Mouse (Mus musculus): Measurements from ENCODE around the gene Tmem35b. TPM values are rescaled to one million over a fixed set of nuclear protein-coding genes. Genes with fewer than 3 reads are reported as not detected.
A peak's percentile ranks its signal among the peaks of the same experiment; 100 is the strongest.
"Not testable (repeated sequence)": the region's sequence is repeated elsewhere in the genome, so short reads cannot be mapped to it uniquely, and the experiment has no call there.

The Tmem35b gene
- 1 to 10 TPM; 3.3 to 4.9 TPM for total RNA-seq (2021)

DNA sequence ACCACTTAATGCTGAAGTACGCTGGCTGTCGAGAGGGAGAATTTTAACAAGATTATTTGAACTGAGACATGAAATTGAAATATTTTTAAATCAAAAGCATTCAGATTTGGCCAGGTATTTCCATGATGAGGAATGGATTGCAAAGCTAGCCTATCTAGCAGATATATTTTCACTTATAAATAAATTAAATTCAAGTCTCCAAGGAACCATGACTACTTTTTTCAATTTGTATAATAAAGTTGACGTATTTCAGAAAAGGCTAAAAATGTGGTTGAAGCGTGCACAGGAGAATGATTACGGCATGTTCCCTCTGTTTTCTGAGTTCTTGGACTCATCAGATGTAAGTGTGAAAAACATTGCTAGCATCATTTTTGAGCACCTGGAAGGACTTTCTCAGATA lies at the start of gene Tmem35b:
Gene Tmem35b (plus strand): TSS at position 301 of the 400 bp plus-strand sequence.
- DNase-seq (ENCODE audit: extremely low spot score in 1 of 2, low spot score in 1 of 2): no peak

DNA sequence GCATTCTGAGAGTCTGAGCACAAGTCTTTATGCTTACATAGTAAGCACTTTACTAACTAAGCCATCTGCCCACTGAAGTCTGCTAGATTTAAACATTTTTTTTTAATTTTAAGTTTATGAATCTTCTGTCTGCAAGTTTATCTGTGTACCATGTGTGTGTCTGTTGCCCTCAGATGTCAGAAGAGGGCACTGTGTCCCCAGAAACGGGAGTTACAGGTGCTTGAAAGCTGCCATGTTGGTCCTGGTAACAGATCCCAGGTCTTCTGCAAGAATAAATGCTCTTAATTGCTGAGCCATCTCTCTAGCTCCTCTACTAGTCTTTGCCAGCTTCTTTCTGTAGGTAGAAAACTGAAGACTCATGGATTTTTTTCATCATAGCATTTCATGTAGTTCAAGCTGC lies 48.6 kb upstream of the Tmem35b start:
- DNase-seq (ENCODE audit: extremely low spot score in 1 of 2, low spot score in 1 of 2): no peak

DNA sequence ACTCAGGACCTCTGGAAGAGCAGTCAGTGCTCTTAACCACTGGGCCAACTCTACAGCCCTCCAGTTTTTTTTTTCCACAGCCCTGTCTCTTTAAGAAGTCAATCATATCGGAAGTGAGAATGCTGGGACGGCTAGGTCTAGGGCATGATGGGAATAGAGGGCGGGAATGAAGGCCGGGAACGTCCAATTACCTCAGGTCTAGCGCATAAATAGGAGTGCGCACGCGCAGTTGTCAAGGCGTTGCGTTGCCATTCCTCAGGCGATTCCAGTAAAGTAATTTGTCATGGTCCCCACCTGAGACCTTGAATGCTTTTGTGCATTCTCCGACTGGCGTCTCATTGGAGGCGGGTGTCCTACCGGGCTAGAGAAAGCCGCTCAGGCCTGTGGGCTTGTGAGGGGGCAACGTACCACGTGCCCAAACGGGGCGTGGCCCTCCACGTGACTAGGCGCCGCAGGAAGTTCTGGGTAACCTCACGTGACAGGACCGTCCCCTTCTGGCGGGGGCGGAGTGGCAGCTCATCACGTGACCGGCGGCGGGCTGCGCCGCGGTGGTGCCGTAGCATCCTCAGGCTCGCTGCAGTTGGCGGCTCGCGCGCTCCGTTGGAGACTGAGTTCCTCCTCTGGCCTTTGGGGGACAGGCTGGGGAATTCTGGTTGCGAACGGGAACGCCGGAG lies 46.5 kb upstream of the Tmem35b start, which contains the start of gene Zmym6:
Gene Zmym6 (plus strand): TSS at position 509 of the 674 bp plus-strand sequence.
- peak; percentile 84 to 95 for DNase-seq (ENCODE audit: extremely low spot score in 1 of 2, low spot score in 1 of 2)

GRCm38 (mm10) chr4:127080806-127081205 lies 42.7 kb upstream of the Tmem35b start:
- DNase-seq (ENCODE audit: extremely low spot score in 1 of 2, low spot score in 1 of 2): no peak

- DNase-seq (ENCODE audit: extremely low spot score in 1 of 2, low spot score in 1 of 2): no peak
Observed at GRCm38 (mm10) chr4:127083131-127083530, 40.4 kb upstream of the Tmem35b start.

- DNase-seq (ENCODE audit: extremely low spot score in 1 of 2, low spot score in 1 of 2): no peak
Observed at GRCm38 (mm10) chr4:127085761-127086160, 37.7 kb upstream of the Tmem35b start.

- no peak for DNase-seq (ENCODE audit: extremely low spot score in 1 of 2, low spot score in 1 of 2)
Observed at GRCm38 (mm10) chr4:127091188-127091587, 32.3 kb upstream of the Tmem35b start.

DNA sequence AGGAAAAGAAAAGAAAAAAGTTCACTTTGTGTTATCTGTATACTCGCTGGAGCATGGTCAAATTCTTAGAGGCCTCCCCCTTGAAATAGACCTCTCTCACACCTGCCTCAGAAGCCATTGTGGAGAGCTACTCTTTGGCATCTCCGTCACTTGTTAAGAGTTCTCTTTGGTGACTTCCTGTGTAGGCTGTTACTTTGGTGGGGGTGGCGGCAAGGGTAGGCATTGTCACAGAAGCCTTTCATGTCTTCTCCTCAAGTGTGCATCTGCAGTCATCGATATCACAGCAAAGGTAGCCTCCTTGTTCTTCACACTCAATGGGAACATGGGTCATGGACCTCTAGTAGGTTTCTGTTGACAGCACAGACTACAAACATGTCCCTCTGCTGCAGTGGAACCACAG lies 28.4 kb upstream of the Tmem35b start:
- no peak for DNase-seq (ENCODE audit: extremely low spot score in 1 of 2, low spot score in 1 of 2)

GRCm38 (mm10) chr4:127099552-127099951 lies 23.9 kb upstream of the Tmem35b start:
- not testable (repeated sequence) for DNase-seq (ENCODE audit: extremely low spot score in 1 of 2, low spot score in 1 of 2)

- DNase-seq (ENCODE audit: extremely low spot score in 1 of 2, low spot score in 1 of 2): no peak
Observed at GRCm38 (mm10) chr4:127107566-127107965, 15.9 kb upstream of the Tmem35b start.

GRCm38 (mm10) chr4:127110570-127110969 lies 12.9 kb upstream of the Tmem35b start:
- DNase-seq (ENCODE audit: extremely low spot score in 1 of 2, low spot score in 1 of 2): no peak

DNA sequence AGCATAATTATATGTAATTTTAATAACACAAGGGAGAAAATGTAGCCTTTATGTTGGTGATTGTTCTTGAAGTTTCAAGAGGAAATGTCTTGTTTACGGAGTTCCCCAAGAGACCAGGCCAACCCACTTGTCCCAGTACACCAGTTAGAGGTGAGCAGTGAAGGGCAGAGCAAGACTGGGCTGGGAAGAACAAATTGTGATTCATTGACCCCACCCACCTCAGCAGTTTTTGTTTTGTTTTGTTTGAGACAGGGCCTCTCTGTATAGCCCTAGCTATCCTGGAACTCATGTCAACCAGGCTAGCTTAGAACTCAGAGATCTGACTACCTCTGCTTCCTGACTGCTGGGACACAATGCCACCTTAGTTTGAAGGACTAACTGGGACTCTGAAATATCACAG lies 840 bp downstream of the Tmem35b start:
- no peak for DNase-seq (ENCODE audit: extremely low spot score in 1 of 2, low spot score in 1 of 2)

DNA sequence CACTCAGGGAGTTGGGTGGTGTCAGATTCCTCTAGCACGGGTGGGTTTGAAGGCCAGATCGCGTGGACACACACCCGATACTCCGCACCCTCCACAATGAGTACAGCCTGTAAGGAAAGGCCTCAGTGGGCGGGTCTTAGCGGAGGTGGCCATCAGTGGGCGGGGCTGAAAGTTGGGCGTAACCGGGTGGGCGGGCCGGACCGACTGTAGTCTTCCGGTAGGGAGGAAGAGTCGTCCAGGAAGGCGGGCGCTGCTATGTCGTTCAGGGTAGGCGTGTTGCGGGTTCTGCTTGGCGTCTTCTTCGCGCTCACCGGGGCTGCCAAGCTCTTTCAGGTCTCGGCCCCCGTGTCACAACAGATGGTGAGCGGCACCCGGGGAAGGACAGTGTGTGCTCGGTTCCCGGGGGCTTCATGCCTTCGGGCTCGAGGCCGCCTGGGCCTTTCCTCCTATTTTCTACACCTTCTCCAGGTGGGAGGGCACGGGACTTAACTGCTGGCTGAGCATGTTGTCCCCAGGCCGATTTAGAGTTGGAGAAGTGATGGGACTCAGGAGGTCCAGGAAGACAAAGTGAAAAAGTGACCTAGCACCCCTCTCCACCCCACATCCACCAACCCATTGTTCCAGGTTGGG lies 2.5 kb downstream of the Tmem35b start:
- peak; percentile 25 to 51 for DNase-seq (ENCODE audit: extremely low spot score in 1 of 2, low spot score in 1 of 2)

GRCm38 (mm10) chr4:127134687-127135086 lies 11.2 kb downstream of the Tmem35b start:
- no peak for DNase-seq (ENCODE audit: extremely low spot score in 1 of 2, low spot score in 1 of 2)

- no peak for DNase-seq (ENCODE audit: extremely low spot score in 1 of 2, low spot score in 1 of 2)
Observed at GRCm38 (mm10) chr4:127137591-127137990, 14.1 kb downstream of the Tmem35b start.

GRCm38 (mm10) chr4:127138486-127138885 lies 15.0 kb downstream of the Tmem35b start:
- no peak for DNase-seq (ENCODE audit: extremely low spot score in 1 of 2, low spot score in 1 of 2)

DNA sequence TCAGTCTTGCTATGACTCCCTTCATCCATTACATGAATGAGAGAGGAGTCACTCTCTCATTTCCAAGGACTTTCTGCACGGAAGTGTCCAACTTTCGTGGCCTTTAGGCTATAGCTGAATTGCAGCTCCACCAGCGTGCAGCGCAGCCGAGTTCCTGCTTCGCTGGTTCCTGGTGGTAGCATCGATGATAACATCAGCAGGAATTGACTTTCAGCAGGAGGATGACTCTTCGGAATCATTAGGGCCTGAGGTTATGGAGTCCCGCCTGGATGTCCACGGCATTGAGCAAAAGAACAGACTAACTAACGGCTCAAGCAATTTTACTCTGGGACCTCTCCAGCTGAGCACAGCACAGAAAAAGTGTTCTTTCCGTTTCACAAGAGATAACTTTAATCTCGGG lies 26.5 kb downstream of the Tmem35b start:
- DNase-seq (ENCODE audit: extremely low spot score in 1 of 2, low spot score in 1 of 2): no peak

GRCm38 (mm10) chr4:127153345-127153744 lies 29.9 kb downstream of the Tmem35b start:
- no peak for DNase-seq (ENCODE audit: extremely low spot score in 1 of 2, low spot score in 1 of 2)

DNA sequence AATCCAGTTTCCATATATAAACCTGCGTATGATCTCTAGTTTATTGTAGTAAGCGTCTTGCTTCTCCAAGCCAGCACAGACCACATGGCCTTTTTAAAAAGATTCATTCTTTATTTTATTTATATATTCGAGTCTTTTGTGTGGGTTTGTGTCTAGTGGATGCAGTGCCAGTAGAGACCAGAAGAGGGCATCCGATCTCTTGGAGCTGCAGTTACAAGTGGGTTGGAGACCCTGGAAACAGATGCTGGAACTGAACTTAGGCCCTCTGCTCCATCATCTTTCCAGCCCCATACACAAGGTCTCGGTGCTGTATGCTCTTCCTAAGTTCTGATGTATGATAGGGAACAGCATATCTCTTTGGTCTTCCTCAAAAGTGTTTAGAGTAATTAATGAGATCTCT lies 32.3 kb downstream of the Tmem35b start:
- no peak for DNase-seq (ENCODE audit: extremely low spot score in 1 of 2, low spot score in 1 of 2)

DNA sequence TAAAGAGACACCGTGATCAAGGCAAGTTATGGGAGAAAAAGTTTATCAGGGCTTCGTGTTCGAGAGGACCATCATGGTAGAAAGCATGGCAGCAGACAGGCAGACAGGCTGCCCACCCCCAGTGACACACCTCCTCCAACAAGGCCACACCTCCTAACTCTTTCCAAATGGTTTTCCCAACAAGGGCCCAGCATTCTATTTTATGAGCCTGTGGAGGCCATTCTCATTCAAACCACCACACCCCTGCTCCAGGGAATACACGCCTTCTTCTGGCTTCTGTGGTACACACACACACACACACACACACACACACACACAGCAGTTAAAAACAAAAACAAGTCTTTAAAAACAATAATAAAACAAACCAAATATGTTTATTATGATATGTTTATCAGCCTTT lies 34.3 kb downstream of the Tmem35b start:
- no peak for DNase-seq (ENCODE audit: extremely low spot score in 1 of 2, low spot score in 1 of 2)

DNA sequence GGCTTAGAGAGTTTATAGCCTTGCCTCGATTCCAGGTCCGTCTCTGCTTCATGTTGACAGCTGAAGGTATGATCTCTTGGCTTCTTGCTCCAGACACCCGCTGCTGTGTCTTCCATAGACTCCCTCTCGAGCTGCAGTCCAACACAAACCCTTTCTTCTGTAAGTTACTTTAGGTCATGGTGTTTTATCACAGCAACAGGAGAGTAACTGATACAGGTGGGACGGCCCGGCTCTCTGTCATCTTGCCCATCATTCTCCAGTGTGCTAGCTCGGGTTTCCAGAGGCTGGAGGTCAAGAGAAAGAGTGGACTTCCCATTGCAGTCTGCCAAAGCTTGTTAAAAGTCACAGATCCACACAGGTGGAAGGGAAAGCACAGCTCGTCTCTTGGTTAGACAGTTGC lies 40.4 kb downstream of the Tmem35b start:
- no peak for DNase-seq (ENCODE audit: extremely low spot score in 1 of 2, low spot score in 1 of 2)

GRCm38 (mm10) chr4:127167096-127167495 lies 43.6 kb downstream of the Tmem35b start:
- no peak for DNase-seq (ENCODE audit: extremely low spot score in 1 of 2, low spot score in 1 of 2)

All from layer of hippocampus, postnatal 25 days (tissue).